Mouse (Mus musculus) large intestine, adult 2 months (tissue): ENCODE data around the gene Rhobtb1. TPM values are rescaled to one million over a fixed set of nuclear protein-coding genes. Genes with fewer than 3 reads are reported as not detected.

Experiments
- DNase-seq: peaks from one replicate; pipeline ENCODE4 v3.0.0-alpha.2; 2012; ENCODE audit warnings: low read depth, low spot score
- WGBS: fragments of 180-500 bp; shearing (Covaris S2); methylation state at CpG from one replicate; pipeline ENCODE4 v1.1.7; 2018; 5-methylcytosine and 5-hydroxymethylcytosine counted together
- polyA plus RNA-seq: library from polyadenylated mRNA; depleted of rRNA; stranded (reverse); fragments of >200 nt; gene quantifications from 2 replicates; pipeline ENCODE4 v1.2.3, GENCODE M21; 2012

The Rhobtb1 gene
- polyA plus RNA-seq, 1 experiment: 2.3 TPM

DNA sequence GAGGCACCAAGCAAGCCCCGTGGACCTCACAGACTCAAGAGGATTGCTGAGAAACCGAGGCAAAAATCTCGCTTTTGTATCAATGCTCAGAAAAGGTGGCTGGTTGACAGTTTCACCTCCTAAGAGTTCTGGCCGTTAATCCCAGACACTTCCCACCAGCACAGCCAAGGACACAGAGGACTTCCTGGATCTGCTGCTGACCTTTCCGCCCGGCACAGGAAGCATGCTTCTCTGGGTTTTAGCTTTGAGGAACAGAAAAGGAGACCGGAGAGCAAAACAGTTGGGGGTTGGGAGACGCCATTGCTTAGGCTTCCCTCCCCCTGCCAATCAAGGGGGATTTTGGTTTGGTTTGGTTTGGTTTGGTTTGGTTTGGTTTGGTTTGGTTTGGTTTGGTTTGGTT is 108.7 kb downstream of the Rhobtb1 start:
- no peak for DNase-seq
- WGBS: 88% methylated on average over 8 of the region's 8 CpGs

DNA sequence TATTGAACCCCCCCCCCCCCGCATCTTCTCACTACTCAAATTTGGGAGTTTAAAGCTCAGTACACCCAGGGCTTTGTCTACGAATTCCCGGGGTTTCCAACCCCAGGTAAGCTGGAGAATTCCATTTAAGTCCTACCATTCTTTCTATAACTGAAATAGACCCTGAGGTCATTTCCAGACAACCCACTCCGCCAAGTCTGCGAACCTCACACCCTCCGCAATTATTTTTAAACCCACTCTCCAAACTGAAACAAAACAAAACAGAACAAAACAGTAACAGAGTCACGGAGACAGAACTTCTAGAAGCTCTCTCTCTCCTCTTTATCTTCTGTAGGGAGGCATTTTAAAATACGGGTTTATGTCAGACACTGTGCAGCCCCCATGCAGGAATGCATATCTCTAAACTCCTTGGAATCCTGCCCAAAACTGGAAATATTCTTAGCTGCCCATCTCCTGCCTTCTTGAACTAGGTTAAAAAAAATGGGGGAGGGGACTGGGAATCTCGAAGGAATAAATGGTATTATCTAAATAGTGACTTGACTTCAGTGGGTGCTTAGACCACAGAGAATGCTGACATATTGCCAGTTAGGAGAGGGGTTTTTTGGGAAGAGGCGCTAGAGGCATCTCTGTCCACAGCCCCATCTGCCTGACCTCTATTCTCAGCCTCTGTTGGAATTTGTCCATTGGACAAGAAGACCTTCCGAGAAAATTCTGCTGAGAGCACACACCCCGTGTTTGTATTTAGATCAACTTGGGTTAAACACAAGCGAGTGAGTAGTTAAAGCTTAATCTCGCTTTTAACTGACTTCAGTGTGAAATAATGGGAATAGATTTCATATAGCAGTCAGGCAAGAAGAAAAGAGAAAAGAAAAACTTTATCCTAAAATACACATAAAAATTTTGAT is 111.9 kb downstream of the Rhobtb1 start:
- 63% methylated on average over 14 of the region's 14 CpGs for WGBS
- DNase-seq: no peak

DNA sequence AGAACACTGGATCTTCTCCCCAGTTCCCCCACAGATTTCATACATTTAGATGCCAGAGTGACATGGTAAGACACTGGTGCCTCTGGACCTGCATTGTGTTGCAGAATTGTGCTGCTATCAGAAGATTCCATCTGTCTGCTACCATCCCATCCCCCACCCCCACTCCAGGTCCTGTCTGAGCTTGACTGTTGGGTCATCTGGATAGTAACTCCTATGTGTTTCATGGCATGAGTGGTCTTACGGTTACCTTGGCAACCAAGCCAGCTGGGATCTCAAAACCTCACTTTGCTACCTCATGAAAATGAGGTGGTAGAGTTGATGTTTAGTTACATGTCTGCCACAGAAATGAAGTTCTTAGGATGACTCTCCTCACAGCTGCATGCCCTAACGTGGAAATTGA is 112.7 kb downstream of the Rhobtb1 start:
- WGBS: 69% methylated on average over 2 of the region's 2 CpGs
- no peak for DNase-seq

DNA sequence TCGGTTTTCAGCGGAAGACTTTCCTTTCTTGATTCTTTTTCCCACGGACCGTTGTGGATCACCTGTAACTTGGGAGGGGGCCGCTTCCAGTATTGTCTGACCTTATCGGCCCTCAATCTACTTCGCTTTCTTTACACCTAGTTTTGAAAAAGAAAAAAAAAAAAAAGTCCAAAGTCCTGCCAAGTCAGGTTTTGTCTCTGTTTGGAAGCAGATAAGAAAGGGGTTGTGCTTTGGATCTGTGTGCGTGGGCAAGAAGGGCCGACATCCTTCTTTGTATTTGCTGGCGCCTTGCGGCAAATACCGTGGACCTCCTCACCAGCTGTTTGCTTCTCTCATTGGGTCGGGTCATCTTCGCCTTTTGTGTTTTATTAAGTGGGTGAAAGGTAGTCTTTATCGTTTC is 114.2 kb downstream of the Rhobtb1 start:
- DNase-seq: no peak

DNA sequence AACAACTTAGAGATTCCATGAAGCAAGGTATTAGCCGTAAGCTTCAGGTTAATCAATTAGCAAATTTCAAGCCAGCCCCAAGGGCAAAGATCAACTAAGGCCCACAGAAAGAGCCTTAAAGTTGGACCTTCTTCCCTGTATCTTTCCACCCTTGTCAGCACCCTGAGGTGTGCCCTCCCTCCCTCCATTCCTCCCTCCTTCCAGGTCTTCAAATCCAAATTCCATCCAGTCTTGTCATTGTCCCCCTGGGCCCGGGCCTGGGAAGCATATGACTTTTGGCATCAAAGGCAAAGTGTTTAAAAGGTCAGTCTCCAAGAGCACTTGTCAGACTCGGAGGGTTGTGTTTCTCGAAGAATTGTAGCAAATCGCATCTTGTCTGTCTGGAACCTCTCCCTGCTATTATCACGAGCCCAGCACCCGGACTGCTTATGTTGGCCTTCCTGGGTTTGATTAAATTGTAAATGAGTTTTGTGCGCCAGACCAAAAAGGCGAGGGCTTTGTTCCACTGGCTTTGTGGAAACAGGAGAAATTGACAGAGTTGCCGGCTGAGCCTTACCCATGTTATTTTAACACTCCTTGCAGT is 116.9 kb downstream of the Rhobtb1 start:
- 69% methylated on average over 10 of the region's 10 CpGs for WGBS
- DNase-seq: no peak

More for the DNA sequence above, 114.2 kb downstream of the Rhobtb1 start:
- 80% methylated on average over 15 of the region's 15 CpGs for WGBS

DNA sequence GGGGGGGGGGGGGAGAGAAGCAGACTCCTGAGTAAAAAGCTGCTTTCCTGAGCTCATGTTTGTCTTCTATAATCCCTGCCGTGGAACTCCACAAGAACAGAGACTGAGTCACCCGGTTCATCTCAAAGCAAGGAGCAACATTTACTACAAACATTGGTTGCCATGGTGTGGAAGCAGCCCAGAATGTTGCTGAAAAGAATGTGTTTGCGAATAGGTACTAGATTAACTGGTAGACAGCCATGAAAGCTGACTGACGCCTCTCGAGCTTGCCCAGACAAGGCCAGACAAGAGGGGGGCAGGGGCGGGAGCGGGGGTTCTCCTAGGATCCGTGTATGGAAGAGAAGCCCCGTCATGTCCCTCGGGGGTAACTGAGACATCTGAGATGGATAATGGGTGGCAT is 120.2 kb downstream of the Rhobtb1 start:
- no peak for DNase-seq
- 67% methylated on average over 10 of the region's 10 CpGs for WGBS

DNA sequence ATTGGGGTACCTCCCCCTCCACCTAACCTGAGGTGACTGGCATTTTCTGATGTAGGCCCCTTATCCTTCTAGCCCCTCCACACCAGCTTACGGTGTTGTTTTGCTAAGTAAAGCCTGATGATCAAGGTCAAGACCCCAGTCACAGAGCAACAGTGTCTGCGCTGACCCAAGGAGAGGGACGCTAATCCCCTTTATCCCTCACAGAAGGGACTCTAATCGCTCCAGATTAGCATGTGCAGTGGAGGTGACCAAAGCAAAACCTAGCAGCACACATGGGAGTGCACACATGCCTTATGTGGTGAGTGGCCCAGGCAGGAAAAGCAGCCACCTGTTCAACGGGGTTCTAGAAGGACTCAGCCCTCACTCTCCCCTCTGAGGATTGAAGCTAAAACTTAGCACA is 123.0 kb downstream of the Rhobtb1 start:
- no peak for DNase-seq
- 81% methylated on average over 5 of the region's 5 CpGs for WGBS

DNA sequence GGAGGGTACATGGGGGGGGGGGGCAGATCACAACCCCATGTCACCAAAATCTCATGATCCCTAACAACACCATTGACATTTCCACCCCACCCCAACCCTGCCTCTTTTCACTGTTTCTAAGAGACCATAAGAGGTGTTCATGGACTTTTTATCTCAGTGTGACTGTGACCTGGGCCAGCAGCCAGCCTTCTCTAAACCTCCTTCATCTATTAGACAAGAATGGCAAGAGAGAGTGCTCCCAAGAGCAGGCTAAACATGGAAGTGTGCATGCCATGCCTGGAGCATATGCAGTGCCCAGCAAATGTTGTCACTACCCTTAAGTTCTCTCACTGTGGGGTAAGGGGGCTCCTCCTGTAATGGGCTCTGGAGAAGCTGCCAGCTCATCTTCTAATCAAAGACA is 123.5 kb downstream of the Rhobtb1 start:
- DNase-seq: no peak

DNA sequence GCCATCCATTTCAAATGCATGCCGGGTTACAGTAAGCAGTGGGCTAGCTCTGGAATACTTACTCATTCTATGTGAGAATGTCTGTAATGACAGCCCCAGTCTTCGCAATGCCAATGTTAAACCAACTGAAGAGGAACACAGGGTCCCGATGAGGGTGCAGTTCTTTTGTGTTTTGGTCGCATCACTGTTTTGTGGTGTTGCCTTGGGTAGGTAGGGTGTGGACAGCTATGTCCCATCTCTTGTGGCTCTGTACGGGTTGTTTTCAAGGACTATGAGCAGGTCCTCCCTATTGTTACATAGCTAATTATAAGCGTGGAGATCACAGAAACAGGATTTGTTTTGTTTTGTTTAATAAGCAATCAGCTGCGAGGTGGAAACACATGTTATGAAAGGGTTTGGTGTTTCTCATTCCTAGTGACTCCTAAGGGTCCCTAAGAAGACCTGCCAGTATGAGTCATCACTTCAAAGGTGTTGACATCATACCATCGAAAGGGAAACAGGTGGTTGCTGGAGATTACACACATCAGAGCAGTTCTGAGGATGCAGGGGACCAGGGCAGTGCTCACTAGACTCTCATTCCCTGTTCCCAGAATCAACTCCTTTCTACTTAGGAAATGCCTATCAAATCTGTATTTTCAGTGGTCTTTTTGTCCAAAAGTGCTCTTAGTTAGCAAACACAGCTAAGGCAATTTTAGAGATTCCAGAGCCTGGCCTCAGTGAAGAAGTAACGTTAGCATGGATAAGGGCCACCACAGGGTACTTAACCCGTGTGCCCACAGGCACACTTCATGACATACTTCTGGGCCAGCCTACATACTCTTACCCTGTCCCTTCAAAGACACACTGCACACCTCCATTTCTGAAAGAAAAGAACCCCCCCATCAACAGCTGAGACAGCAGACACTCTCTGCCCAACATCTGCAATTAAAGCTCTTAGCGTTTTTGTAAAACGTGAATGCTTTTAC is 124.9 kb downstream of the Rhobtb1 start:
- 82% methylated on average over 12 of the region's 12 CpGs for WGBS
- DNase-seq: no peak

DNA sequence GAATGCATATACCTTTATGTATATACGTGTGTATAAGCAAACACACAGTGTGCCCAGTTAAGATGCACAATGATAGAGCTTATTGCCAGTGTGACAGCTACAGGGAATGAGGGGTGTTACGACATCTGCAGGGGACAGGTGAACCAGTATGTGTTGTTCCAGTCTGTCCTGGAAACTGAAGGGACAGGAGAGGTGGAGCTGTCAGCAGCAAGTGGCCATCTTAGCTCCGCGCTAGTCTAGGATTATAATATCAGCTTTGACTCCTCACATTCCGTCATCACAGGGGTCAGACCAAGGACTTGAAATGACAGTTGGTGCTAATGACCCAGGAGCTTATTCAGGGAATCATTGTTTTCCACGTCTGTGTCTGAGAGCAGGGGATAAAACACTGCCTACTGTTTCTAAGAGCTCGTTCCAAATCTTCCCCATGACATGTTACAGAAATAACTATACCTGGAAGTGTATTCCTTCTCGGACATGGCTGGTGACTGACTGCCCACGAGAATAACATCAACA is 125.7 kb downstream of the Rhobtb1 start:
- DNase-seq: no peak
- 85% methylated on average over 9 of the region's 9 CpGs for WGBS

DNA sequence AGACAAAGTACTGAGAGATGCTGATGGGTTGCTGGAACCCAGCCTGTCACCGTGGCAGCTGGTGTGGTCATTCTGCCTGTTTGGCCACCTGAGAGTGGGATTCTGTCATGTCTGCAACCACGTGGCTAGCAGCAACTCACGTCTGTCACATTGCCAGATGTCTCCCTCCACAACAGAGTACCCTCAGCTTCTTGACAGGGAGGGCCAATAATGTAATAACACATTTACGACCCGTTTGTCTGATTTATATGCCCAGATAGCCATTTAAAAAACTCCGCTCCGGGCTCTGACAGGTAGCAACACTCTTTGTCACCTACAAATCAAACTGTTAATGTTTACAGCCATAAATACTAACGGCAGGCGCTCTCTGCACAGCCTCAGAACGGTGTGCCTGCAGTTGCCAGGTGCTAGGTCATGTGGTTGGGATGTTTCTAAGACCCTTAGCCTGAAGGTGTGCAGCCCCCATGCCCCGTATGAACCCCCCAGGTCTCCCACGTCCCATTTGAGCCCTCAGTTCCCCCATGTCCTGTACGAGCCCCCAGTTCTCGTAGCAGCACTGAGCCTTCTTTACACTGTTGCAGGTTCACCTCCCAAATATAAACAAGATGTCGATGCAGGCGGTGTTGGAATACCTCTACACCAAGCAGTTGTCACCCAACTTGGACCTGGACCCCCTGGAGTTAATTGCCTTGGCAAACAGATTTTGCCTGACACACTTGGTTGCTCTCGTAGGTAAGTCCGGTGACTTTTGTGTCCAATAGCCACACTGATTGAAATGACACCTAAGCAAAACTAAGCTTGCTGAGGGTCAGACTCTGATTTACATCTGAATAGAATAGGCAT is 127.8 kb downstream of the Rhobtb1 start:
- no peak for DNase-seq
- WGBS: 52% methylated on average over 18 of the region's 18 CpGs

DNA sequence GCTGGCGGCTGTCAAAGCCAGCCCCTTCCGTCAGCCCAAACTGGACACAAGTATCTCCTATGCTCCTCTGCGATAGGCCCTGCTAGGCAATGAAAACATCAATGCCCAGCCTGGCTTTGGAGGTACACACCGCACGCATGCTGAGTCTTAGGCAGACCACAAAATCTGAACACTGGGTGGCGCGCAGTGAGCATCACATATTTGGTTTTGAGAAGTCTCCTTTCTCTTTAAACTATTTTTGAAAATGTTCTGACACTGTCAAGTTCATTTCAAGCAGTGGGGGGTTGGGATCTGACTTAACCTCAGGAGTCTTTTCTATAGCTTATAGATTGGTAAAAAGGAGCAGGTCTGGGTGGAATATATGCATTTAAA is 128.4 kb downstream of the Rhobtb1 start:
- WGBS: 90% methylated on average over 7 of the region's 7 CpGs
- DNase-seq: no peak

DNA sequence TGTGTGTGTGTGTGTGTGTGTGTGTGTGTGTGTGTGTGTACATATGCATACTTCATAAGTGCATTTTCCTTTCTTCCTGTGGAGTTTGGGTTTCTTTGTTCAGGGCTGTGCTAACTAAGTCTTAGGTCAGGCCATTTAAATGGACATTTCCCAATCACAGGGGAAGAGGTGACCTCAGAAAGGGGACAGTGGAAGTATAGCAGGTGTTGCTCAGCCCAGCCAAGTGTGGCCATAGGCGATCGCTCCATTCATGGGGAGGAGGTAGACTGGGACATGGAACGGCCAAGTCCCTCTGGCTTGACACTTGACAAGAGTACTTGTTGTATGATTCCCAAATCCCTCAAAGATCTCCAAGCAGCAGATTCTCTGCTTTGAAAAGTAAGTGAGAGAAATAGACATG is 135.7 kb downstream of the Rhobtb1 start:
- no peak for DNase-seq
- 95% methylated on average over 3 of the region's 3 CpGs for WGBS

DNA sequence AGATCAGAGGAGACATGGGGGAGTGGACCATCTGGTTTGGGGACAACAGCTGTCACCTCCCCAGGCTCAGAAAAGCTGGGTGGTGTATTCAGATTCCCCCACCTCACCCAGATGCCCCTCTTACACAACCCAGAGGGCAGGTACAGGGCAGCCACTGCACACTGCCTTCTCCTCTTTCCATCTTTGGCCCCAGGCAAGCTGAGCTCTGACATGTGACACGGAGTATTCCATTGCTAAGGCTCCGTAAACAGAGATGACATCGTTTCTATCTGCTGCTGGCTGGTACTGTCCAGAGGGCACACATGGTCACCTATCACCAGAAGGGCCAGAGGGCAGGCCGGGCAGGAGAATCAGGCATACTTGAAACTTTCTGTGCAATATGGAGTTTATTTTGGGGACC is 136.9 kb downstream of the Rhobtb1 start:
- WGBS: 75% methylated on average over 4 of the region's 4 CpGs
- DNase-seq: no peak

DNA sequence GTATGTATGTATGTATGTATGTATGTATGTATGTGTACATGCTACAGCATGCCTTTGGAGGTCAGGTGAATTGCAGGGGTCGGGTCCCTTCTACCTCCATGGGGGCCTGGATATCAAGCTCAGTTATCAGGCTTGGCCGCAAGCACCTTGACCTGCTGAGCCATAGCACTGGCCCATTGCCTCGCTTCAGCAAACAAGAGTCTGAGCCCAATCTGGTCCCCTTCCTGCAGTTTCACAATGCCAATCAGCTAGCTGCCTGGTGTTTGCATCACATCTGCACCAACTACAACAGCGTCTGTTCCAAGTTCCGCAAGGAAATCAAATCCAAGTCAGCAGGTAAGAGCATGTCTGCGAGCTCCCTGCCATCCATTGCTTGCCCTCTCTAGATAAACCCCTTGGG is 137.5 kb downstream of the Rhobtb1 start:
- DNase-seq: no peak
- WGBS: 86% methylated on average over 6 of the region's 6 CpGs

DNA sequence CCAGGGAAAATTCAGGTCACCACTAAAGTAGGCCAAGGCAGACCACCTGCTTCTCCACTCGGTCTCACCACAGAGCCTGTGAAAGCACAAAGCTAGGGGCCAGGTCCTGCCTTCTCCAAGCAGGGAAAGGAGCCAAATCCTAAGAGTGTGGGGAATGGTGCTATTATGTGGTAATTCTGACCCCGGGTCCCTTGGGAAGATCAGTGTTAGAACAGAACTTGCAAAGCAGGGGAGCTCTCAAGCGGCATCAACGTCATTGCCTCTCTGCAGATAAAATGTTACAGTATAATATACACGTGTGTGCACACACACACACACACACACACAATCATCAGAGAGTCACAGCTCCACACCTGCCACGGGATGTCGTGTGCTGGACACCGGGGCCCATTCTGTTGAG is 139.5 kb downstream of the Rhobtb1 start:
- DNase-seq: no peak
- 95% methylated on average over 8 of the region's 8 CpGs for WGBS

DNA sequence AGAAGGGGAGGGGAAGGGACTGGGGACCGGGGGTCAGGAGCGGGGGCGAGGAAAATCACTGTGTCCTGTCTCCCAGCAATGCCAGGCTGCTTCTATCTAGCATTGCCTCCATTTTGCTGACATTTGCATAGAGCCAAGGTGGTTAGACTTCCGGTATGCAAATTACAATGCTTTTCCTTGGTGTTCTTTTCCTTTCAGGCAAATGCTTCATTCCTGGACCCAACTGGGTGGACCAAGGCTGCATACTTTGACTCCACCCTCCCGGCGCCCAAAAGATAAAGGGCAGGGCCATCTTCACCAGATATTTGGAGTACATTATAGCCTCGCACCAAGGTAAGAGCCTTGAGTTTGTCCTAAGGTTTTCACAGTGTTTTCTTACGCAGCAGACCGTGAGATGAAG is 144.7 kb downstream of the Rhobtb1 start:
- 91% methylated on average over 9 of the region's 9 CpGs for WGBS
- DNase-seq: no peak

DNA sequence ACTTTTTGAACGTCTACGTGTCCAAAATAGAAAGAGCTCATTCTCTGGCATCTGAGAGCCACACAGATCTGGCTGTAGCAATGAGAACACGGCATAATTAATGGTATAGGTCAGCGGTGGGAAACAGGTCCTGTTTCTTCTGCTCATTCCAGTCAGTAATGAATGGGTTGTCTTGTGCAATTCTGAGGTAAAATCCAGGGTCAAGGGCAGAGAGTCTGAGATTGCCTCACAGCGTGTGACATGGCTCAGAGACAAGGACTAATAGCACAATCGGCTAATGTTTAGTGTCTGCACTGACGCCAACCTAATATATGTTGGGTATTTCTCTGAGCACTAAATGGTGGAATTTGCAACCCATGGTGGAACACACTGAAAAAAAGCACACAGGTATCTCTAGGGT is 148.8 kb downstream of the Rhobtb1 start:
- DNase-seq: no peak
- WGBS: 80% methylated on average over 7 of the region's 7 CpGs

DNA sequence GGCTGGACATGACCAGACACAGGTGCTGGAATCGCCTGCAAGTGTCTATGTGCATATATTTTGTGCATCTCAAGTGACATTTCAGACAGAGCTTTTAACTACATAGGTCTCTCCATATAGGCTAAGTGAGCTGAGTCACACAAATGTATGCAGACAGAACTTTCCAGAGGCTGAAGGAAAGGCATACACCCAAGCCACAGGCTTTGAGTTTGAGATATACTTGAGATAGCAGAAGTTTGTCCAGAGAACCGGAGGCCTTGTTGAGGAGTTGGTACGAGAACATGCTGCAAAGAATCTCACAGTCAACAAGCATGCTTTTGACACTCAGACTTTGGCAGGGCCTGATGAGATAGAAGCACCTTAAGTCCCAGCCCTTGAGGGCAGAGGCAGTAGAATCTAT is 151.4 kb downstream of the Rhobtb1 start:
- DNase-seq: no peak
- WGBS: 86% methylated on average over 3 of the region's 3 CpGs
